Comparison of ENCODE assay signal across 10 mouse cellular contexts in genomic region chr5:131306321-131306907, GRCm38 (mm10). TPM values are rescaled to one million over a fixed set of nuclear protein-coding genes. Genes with fewer than 3 reads are reported as not detected.
DNase-seq lines count a peak whose midpoint lies in the region; ATAC-seq and TF ChIP-seq lines count a peak whose summit lies in the region.
"Had no signal": no experiment of that assay in that cellular context is flagged by ENCODE, and none has a peak within 500 bp of the region (broad histone marks: within the 10 kb centered on the region; RNA-seq: fewer than 3 reads in every experiment).

No protein-coding gene starts in this region.

- intact Hi-C loops in heart, postnatal 25 days (cut with DNase I), result loop anchor here (5.0 to 10.0 kb wide), 2 partner anchors 118 to 149 kb away; no protein-coding TSS in a partner anchor

- peaks cover 0 to 1% of the 10 kb centered on the region in 2 experiments; a peak in 1 of 4 replicates for H3K4me1 ChIP-seq in ES-E14 (ENCODE audit: control insufficient read depth in 2 of 2, insufficient read depth in 2 of 2, low read length in 2 of 2, poor library complexity in 1 of 2)
- 0 out of 4 replicates have a peak, but pooled peaks cover 0 to 7% of the 10 kb centered on the region in 2 experiments for H3K4me1 ChIP-seq in heart, embryonic 14.5 days (ENCODE audit: control insufficient read depth in 2 of 2, insufficient read depth in 2 of 2, low read length in 2 of 2)
- H3K4me1 ChIP-seq in limb, embryonic 12.5 days (replicated peaks), result peaks cover 12% of the 10 kb centered on the region
- no peaks in the 10 kb centered on the region for H3K4me1 ChIP-seq in small intestine, adult 2 months (ENCODE audit: control insufficient read depth, insufficient read depth, insufficient read length, low read length)

- no peak for ATAC-seq in heart, embryonic 14.5 days (ENCODE audit: insufficient number of reproducible peaks, insufficient read depth, low FRiP score, low read depth)
- no peak for ATAC-seq in limb, embryonic 12.5 days (ENCODE audit: insufficient number of reproducible peaks, insufficient read depth, low FRiP score, low TSS enrichment, low read depth)

- peak overlapping the region; percentile 69 to 80 for H3K4me3 ChIP-seq in ES-E14 (ENCODE audit: insufficient read depth in 1 of 2, low read depth in 1 of 2, low read length in 2 of 2, poor library complexity in 1 of 2, severe bottlenecking in 1 of 2)
- H3K4me3 ChIP-seq in heart, embryonic 14.5 days (ENCODE audit: control insufficient read depth in 1 of 2, insufficient read depth in 1 of 2, low read depth in 1 of 2, low read length in 2 of 2), result peak overlapping the region; percentile 56 to 64
- H3K4me3 ChIP-seq in limb, embryonic 12.5 days (replicated peaks), result peak overlapping the region; percentile 71
- H3K4me3 ChIP-seq in small intestine, adult 2 months (ENCODE audit: low read depth, low read length), result peak overlapping the region; percentile 60

- H3K36me3 ChIP-seq in ES-E14 (ENCODE audit: control insufficient read depth, insufficient read depth, low read length, poor library complexity, severe bottlenecking), result no peaks in the 10 kb centered on the region
- no peaks in the 10 kb centered on the region for H3K36me3 ChIP-seq in heart, embryonic 14.5 days (ENCODE audit: control insufficient read depth, insufficient read depth, low read length)
- no peaks in the 10 kb centered on the region for H3K36me3 ChIP-seq in limb, embryonic 12.5 days
- no peaks in the 10 kb centered on the region for H3K36me3 ChIP-seq in small intestine, adult 2 months (ENCODE audit: control insufficient read depth, insufficient read depth, low read length)

- WGBS in heart, embryonic 14.5 days, result under 1% methylated on average over 39 of the region's 39 CpGs
- WGBS in limb, embryonic 12.5 days, result under 1% methylated on average over 39 of the region's 39 CpGs
- 3% methylated on average over 39 of the region's 39 CpGs for WGBS in small intestine, adult 2 months

- no peak for TF ChIP-seq CTCF in small intestine, adult 2 months (IDR thresholded peaks at IDR 0.05; ENCODE audit: extremely low read depth, insufficient read length, insufficient replicate concordance, low read depth, low read length)

- H3K27me3 ChIP-seq in heart, embryonic 14.5 days (ENCODE audit: control insufficient read depth, insufficient read depth, low read length), result peaks cover 26% of the 10 kb centered on the region
- H3K27me3 ChIP-seq in limb, embryonic 12.5 days, result peaks cover 47% of the 10 kb centered on the region
- H3K27me3 ChIP-seq in small intestine, adult 2 months (ENCODE audit: control insufficient read depth, insufficient read depth, low read length), result no peaks in the 10 kb centered on the region
- H3K27me3 ChIP-seq: CH12.LX had no signal

- in situ Hi-C loops in ES-E14 (cut with MboI; ENCODE audit: low sequenced_read_pairs in 2 of 2, unreplicated experiment in 2 of 2), result no loop called here

- no peaks in the 10 kb centered on the region for H3K9me3 ChIP-seq in ES-E14 (ENCODE audit: control insufficient read depth, insufficient read depth, low read depth, low read length)
- no peaks in the 10 kb centered on the region for H3K9me3 ChIP-seq in heart, embryonic 14.5 days (ENCODE audit: control insufficient read depth, low read length)
- H3K9me3 ChIP-seq in limb, embryonic 12.5 days, result no peaks in the 10 kb centered on the region

- no peak overlapping the region for H3K27ac ChIP-seq in ES-E14 (ENCODE audit: insufficient read depth, low read depth, low read length, poor library complexity, severe bottlenecking)
- H3K27ac ChIP-seq in heart, embryonic 14.5 days (replicated peaks in 1 of 2; ENCODE audit: control insufficient read depth in 1 of 2, insufficient read depth in 1 of 2, low read depth in 2 of 2, low read length in 2 of 2), result no peak overlapping the region
- H3K27ac ChIP-seq in limb, embryonic 12.5 days, result no peak overlapping the region
- H3K27ac ChIP-seq in small intestine, adult 2 months (ENCODE audit: insufficient read depth, low read depth, low read length), result no peak overlapping the region

- no peak for TF ChIP-seq POLR2A in small intestine, adult 2 months (IDR thresholded peaks at IDR 0.05; ENCODE audit: low read depth, low read length)

- peak overlapping the region; percentile 91 for H3K4me2 ChIP-seq in heart, embryonic 14.5 days (ENCODE audit: low read length)
- H3K4me2 ChIP-seq in limb, embryonic 12.5 days, result peak overlapping the region; percentile 99

- DNase-seq in heart, adult 18-20 months, result peak; percentile 2 to 46
- DNase-seq in heart, postnatal 25 days (ENCODE audit: low spot score), result no peak
- peak; percentile 17 for DNase-seq in ES-E14 (ENCODE audit: low read depth, low spot score)
- peak; percentile 55 for DNase-seq in embryo, embryonic 11 days
- no peak for DNase-seq in thymus, postnatal 14 days

- no peak overlapping the region for H3K9ac ChIP-seq in ES-E14 (ENCODE audit: insufficient read depth, low read depth, low read length, poor library complexity, severe bottlenecking)
- H3K9ac ChIP-seq in heart, embryonic 14.5 days (ENCODE audit: low read length), result peak overlapping the region; percentile 65
- H3K9ac ChIP-seq in limb, embryonic 12.5 days (replicated peaks), result peak overlapping the region; percentile 61; the same call in 1 of the 2 replicates

TF ChIP-seq in ES-E14, 5 proteins besides CTCF, POLR2A, EP300 and RAD21:
- TF ChIP-seq ZNF384 (IDR thresholded peaks at IDR 0.05; ENCODE audit: low read depth, low read length), result no peak
- TF ChIP-seq CHD2 (IDR thresholded peaks at IDR 0.05; ENCODE audit: low read depth, low read length), result 0 out of 2 replicates have a peak, but pooled peaks have one; percentile 8
TF ChIP-seq in ES-E14: peak in this region for 1.

RNA-seq across cellular contexts. Expression of gene Galnt17, which starts 1.9 kb away (rescaled TPM):
- total RNA-seq in heart, adult 18-20 months (2021), result 1 to 10 TPM; 3.2 to 4.0 TPM
- 1 to 10 TPM; 3.4 to 3.6 TPM for total RNA-seq in heart, postnatal 25 days (2021)
- 2.1 and 2.2 TPM in 2 replicates for total RNA-seq in ES-E14 (2012; rRNA removed)
- 1.6 and 1.7 TPM in 2 replicates for polyA plus RNA-seq in heart, embryonic 14.5 days (2014; fragmentation: Nextera tagmentation; extraction: Ambion mirVana)
- polyA plus RNA-seq in limb, embryonic 12.5 days (2016; fragmentation: Nextera tagmentation; extraction: Ambion mirVana), result 1.8 and 2.6 TPM in 2 replicates
- polyA plus RNA-seq in small intestine, adult 2 months (2012; rRNA removed), result 0.44 and 0.48 TPM in 2 replicates
- total RNA-seq: CH12.LX; neutrophil, adult 5-6 weeks had no signal

Comparison
In these comparisons a context has a peak if more than half of its experiments do, and no peak if none do; other contexts are left out.
1. DNase-seq: peak in heart, adult 18-20 months (2 of 2), ES-E14 (single experiment) and embryo, embryonic 11 days (single experiment); none in heart, postnatal 25 days (single experiment) and thymus, postnatal 14 days (single experiment).
2. Peak in every context shown above with its lines, with median percentiles within 50 percentile points of each other: H3K4me3 ChIP-seq.